Mouse (Mus musculus): ENCODE measurements at regions not wholly inside any gene's neighbourhood (a gene's known extent, or its start where the extent isn't known, plus 50 kb on each side); places are given as distances from the start of the nearest gene placed in this dataset.

DNA sequence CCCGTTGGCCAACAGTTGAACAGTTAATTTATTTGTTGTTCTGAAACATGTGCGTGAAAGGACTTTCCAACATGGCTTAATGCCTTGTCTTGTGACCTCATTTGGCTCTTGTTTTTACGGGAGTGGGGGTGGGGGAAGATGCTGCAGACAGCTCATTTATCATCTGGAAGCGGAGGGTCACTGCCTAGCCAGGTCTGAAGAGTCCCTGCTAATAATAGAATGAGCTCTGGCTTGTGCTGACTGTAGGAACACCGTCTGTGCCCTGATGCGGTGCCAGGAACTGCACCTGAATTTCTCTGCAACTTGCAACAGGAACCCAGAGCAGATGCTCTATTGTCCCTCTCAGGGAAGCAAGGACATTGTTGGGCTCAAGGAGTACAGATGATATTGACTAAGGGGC is 272.2 kb downstream of the Med13l start:
- TF ChIP-seq USF1 (IDR thresholded peaks at IDR 0.05; ENCODE audit: low read depth): no peak
- TF ChIP-seq CTCF (IDR thresholded peaks at IDR 0.05; ENCODE audit: control insufficient read depth, insufficient read depth, insufficient read length): no peak
- no peak for TF ChIP-seq MAX (IDR thresholded peaks at IDR 0.05)
- no peak for TF ChIP-seq CEBPB (IDR thresholded peaks at IDR 0.05; ENCODE audit: low read depth)
- TF ChIP-seq FOSL1 (IDR thresholded peaks at IDR 0.05; ENCODE audit: insufficient read depth, low read length, poor library complexity, severe bottlenecking): no peak
- no peak for TF ChIP-seq MYOD1 (IDR thresholded peaks at IDR 0.05; ENCODE audit: control insufficient read depth, insufficient read length, low read depth)
